Mouse (Mus musculus) R1 (cell line): Measurements from ENCODE around the gene Rab10.

Experiments
- DNase-seq: peaks from one replicate; pipeline ENCODE4 v3.0.0-alpha.2; 2018; ENCODE audit warnings: low read depth, low spot score

Gene Rab10

GRCm38 (mm10) chr12:3296056-3296455 is 13.7 kb downstream of the Rab10 start:
- no peak for DNase-seq

- DNase-seq = no peak
Measured at GRCm38 (mm10) chr12:3291849-3292248, 17.9 kb downstream of the Rab10 start.

DNA sequence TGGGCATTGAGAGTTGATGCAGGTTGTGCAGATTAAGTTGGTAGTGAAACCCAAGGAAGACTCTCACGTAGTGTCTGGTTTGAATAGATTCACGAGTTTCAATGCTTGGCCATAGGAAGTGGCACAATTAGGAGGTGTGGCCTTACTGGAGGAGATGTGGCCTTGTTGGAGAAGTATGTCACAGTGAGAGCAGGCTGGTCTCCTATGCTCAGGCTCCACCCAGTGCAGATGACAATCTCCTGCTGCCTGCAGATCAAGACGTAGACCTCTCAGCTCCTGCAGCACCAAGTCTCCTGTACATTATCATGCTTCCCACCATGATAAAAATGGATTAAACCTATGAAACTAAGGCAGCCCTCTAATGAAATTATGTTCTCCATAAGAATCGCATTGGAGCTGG is 18.7 kb downstream of the Rab10 start:
- peak; percentile 32 for DNase-seq

- no peak for DNase-seq
Measured at GRCm38 (mm10) chr12:3288440-3288839, 21.3 kb downstream of the Rab10 start.

DNA sequence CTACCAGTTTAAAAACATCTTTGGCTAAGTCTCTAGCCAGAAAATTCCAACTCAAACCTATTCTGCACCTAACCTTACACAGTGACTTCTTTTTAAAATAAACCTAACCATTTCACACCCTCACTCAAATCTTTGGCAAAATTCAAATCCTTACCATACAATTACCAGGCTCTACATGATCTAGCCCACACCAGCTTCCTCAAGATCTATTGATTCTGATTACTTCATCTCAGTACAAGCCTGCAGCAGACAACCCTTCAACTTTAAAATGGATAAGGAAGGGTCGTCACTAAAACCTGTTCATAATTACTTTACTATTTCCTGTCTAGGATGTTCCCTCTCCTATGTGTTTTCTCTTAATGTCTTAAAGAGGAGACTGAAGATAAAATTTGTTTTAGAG is 23.9 kb downstream of the Rab10 start:
- no peak for DNase-seq

DNA sequence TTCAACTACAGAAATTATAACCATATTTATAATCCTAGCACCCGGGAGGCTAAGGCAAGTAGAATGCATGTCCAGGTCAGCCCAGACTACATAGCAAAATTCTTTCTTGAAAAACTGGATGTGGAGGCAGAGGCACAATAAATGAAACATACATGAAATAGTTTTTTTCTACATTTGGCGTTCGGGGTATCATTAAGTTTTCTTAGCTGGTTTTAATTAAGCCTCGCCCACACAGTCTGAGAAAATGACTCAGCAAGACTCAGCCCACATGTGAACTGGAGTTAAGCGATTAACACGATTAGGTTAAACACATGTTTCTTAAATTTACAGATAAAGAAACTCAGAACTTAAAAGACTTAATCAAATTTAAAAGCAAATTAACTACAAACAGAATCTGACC is 24.4 kb downstream of the Rab10 start:
- peak; percentile 10 for DNase-seq

- DNase-seq = no peak
Measured at GRCm38 (mm10) chr12:3284463-3284862, 25.3 kb downstream of the Rab10 start.

DNA sequence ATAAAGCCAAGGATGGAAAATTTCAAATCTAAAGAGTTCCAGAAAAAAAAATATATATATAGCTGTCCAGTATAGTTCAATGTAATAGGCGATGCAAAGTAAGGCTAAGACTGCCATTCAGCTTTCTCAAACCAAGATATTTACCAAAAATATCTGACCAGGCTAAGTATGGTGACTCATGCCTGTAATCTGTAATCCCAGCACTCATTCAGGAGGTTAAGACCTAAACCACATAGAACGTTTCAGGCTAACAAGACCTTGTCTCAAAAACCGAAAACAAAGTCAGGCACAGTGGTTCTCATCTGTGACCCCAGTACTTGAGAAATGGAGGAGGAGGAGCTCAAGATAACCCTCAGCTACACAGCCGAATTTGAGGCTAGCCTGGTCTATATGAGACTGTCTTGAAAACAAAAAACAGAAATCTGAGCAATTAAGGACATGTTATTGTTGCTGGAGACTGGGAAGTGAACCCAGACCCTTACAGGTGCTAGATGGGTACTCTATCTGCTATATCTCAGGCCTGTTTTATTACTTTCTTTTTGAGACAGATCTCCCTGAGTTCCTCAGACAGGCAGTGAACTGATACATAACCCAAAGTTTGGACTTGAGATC is 25.8 kb downstream of the Rab10 start:
- no peak for DNase-seq

DNA sequence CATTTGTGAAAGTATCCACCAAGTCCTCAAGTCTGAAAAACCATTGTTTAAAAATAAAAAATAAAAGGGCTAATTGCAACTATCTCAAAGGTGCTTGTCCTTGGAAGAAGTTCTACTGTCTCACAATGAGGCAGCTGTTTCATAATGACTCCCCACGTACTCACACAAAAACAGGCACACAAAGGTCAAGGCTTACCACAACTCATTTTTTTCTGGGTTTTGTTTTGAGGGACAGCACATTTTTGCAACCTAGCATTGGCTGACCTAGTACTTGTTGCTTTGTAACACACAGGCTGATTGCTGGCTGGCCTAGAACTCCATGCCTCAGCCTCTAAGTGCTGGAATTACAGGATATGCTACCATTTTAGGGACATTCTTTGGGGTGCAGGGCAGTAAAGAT is 26.8 kb downstream of the Rab10 start:
- DNase-seq = no peak

DNA sequence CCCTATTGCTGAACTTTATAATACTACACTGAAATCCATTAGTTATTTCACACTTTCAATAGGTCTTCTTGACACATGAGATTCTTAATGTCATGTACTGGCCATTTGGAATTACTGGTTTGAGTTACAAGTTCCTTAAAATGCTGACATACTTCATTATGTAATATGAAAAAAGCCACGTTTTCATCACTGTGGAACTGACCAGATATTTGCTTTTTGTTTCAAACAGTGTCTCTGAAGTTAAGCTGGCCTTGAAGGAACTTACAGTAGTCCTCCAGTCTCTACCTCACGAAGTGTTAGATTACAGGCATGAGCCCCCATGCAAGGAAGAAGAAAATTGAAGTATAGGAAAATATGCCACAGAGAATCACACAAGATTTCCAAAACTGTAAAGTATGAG is 27.2 kb downstream of the Rab10 start:
- DNase-seq = no peak

DNA sequence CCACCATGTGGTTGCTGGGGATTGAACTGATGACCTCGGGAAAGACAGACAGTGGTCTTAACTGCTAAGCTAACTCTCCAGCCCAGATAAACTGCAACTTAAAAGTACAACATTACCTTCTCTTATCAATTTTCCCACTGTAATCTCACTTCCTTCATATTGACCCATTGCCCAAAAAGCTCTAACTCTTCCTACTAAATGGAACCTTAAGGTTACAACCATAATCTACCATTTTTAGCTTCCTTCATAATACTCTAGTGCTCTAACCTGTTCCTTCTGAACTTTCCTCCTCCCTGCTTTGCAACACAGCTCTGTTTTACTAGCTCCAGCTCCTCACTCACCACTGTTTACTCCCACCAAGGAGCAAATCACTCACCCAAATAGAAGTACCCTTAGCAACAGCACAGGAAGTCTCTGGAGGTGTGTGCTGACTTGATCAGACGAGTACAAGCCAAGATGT is 30.9 kb downstream of the Rab10 start:
- no peak for DNase-seq

GRCm38 (mm10) chr12:3270818-3271217 is 39.0 kb downstream of the Rab10 start:
- no peak for DNase-seq

DNA sequence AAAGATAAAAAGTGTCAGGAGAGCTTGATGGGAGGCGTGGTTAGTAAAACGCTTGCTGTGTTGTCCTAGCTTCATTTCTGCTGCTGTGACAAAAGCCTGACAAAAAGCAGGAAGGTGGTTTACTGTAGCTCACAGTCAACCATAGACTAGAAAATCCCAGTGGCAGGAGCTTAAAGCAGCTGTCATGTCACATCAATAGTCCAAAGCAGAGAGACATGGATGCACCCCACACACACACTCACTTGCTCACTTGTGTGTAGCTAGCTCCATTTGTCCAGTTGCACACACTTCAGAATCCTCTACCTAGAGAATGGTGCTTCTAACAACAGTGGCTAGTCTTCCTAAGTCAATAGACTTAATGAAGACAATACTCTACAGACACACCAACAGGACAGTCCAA is 42.4 kb downstream of the Rab10 start:
- no peak for DNase-seq

DNA sequence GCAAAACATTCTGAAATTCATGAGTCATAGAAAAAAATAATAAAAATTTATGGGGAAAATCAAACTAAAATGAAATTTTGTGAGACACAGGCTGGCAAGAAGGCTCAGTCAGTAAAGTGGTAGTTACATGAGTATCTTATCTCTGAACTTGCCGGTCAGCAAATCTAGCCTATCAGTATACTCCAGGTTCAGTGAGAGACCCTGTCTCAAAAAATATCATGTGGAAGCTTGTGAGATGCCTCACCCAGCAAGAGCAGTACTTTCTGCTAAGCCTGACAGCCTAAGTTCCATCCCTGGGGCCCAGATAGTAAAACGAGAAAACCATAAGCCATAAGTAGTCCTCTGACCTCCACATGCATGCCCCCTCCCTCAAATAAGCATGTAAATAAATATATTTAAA is 44.6 kb downstream of the Rab10 start:
- no peak for DNase-seq

DNA sequence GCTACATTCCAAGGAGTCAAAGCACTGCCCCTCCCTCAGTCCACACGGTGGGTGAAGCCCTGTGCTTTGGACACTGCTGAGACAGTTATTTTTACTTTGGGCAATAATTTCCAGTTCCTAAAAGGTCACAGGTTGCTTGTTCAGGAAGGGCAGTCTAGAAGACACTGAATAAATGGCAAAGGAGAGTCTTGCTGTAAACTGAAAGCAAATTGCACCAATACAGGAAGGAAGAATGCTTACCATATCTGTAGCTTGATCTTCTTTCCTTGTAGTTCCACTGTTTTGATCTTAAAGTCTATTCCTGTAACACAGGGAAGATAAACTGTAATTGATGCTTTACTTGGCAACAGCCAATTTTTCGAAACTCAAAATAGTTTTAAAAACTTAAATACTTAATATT is 45.3 kb downstream of the Rab10 start:
- no peak for DNase-seq

GRCm38 (mm10) chr12:3261596-3261995 is 48.2 kb downstream of the Rab10 start:
- peak; percentile 73 for DNase-seq

DNA sequence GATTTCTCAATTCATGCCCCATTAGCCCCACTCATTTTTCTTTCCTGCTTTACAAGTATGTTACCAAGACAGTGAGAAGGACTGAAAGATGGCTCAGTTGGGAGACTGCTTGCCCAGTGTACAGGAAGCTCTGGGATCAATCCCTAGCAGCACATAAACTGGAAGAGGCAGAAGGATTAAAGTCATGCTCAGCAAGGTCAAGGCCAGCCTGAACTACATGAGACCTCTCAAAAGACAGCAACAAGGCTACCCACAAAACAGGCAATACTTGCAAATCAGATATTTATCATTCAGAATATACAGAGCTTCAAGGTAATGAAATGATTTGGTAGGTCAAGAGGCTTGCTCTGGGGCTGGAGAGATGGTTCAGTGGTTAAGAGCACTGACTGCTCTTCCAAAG is 53.8 kb downstream of the Rab10 start:
- no peak for DNase-seq

DNA sequence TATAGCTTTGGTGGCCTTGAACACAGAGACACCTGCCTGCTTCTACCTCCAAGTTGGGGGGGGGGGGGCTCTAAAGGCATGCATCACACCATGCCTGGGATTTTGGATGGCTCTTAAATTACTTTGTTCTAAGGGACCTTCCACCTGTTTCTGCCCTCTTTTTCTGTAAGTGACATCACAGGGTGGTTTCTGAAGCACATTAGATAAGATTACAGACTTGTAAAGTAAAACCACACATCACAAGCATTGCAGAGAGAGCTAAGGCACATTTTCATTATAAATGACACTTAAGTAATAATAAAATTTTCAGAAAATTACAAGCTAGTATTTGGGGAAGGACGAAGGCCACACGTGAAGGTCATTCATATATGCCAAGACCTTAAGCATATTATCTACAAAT is 54.3 kb downstream of the Rab10 start:
- DNase-seq = no peak

- DNase-seq = peak; percentile 45
Measured at GRCm38 (mm10) chr12:3253591-3253990, 56.2 kb downstream of the Rab10 start.

- DNase-seq = no peak
Measured at GRCm38 (mm10) chr12:3246091-3246490, 63.7 kb downstream of the Rab10 start.

- DNase-seq = no peak
Measured at GRCm38 (mm10) chr12:3239544-3239943, 70.2 kb downstream of the Rab10 start.

DNA sequence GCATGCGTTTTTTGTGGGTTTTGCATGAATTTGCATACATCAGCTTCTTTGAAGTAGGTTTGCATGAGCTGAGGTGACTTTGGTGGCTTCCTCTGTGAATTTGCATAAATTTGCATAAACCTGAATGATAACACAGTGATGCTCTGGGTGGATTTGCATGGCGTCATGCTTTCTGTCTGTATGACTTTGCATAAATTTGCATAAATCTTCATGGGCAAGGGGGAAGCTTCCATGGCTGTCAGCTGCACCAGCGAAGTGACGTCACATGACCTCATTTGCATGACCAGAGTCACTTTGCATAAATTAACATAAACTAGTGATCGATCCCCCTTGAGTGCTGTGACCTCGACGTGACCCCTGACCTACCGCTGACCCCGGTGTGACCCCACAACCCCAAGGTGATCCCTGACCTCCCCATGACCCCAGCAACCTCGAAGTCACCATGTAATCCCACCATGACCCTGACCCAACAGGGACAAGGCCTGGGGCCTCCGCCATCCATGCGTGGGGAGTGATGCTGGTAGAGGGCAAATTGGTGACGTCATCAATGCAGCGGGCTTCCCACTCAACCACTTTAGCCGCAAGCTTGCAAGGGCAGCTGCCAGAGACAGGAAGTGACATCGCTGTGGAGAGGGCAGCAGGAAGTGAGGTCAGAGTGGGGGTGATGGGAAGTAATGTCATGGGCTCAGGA is 71.3 kb downstream of the Rab10 start:
- peak; percentile 82 for DNase-seq

DNA sequence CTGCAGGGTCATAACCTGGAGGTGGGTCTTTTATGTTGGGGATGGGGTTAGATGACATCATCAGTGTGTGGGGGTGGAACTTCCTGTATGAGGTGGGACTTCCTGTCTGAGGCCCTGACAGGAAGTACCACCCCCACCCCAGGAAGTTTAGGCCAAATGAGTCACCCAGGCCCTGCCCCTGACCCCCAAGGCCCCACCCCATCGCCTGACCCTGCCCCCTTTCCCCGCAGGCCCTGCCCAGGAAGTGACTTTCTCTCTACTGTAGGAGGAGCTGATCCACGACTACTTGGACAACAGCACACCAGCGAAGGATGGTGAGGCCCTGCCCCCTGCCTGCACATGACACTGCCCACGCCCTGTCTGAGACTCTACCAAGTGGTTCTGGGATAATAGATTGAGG is 72.0 kb downstream of the Rab10 start:
- peak; percentile 61 for DNase-seq
